Comparison of ENCODE assay signal across 20 mouse cellular contexts in the genomic region with DNA sequence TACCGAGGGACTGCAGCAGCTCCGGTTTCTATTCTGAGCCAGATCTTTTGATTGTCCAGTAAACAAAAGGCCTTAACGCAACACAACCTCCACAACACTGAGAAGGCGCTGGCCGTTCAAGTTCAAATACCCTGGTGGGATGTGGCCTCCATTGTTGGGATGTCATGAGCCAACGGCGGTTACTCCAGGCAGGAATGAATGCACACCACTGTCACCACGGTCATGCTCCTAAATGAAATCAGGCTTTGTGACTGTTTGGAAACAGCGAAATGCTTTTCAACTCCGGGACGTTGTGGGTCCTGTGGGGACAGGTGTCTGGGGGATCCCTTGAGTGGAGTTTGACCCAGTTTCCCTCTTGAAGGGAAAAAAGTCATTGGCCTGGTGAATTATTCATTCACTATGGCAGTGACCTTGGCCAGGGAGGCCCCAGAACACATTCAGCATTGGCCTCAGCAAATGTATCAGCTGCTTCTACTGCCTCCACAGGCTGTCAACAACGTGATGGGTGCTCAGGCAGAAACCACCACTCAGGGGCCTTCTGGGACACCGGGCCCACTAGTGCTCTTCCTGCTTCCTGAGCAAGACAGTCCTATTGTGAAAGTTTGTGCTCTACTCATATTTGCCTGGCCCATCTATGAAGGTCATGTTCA.
DNase-seq lines count a peak whose midpoint lies in the region; ATAC-seq and TF ChIP-seq lines count a peak whose summit lies in the region.
"Had no signal": no experiment of that assay in that cellular context is flagged by ENCODE, and none has a peak within 500 bp of the region (broad histone marks: within the 10 kb centered on the region; RNA-seq: fewer than 3 reads in every experiment).

No protein-coding gene starts in this region.

- H3K9me3 ChIP-seq in intestine, postnatal 0 days (ENCODE audit: control insufficient read depth) = no peaks in the 10 kb centered on the region
- H3K9me3 ChIP-seq in intestine, embryonic 16.5 days (ENCODE audit: control insufficient read depth, low read length) = no peaks in the 10 kb centered on the region
- H3K9me3 ChIP-seq in neural tube, embryonic 11.5 days (ENCODE audit: control insufficient read depth, low read length) = no peaks in the 10 kb centered on the region
- H3K9me3 ChIP-seq in neural tube, embryonic 15.5 days (replicated peaks) = no peaks in the 10 kb centered on the region
- H3K9me3 ChIP-seq: embryonic facial prominence, embryonic 13.5 days; heart, embryonic 13.5 days; limb, embryonic 15.5 days; stomach, embryonic 15.5 days had no signal

- no peaks in the 10 kb centered on the region for H3K27me3 ChIP-seq in intestine, postnatal 0 days (replicated peaks; ENCODE audit: control insufficient read depth, insufficient read depth, low read length)
- H3K27me3 ChIP-seq in intestine, embryonic 16.5 days (replicated peaks; ENCODE audit: control insufficient read depth, insufficient read depth, low read length) = no peaks in the 10 kb centered on the region
- H3K27me3 ChIP-seq in neural tube, embryonic 11.5 days (ENCODE audit: control insufficient read depth, insufficient read depth, low read length) = no peaks in the 10 kb centered on the region
- H3K27me3 ChIP-seq in neural tube, embryonic 15.5 days (replicated peaks) = no peaks in the 10 kb centered on the region
- H3K27me3 ChIP-seq: embryonic facial prominence, embryonic 13.5 days; heart, embryonic 13.5 days; limb, embryonic 15.5 days; stomach, embryonic 15.5 days had no signal

- WGBS in intestine, postnatal 0 days = 79% methylated on average over 13 of the region's 13 CpGs
- WGBS in intestine, embryonic 16.5 days = 75% methylated on average over 13 of the region's 13 CpGs
- WGBS in neural tube, embryonic 11.5 days = 48% methylated on average over 13 of the region's 13 CpGs
- 30% methylated on average over 13 of the region's 13 CpGs for WGBS in neural tube, embryonic 15.5 days

- ATAC-seq in intestine, postnatal 0 days = 0 out of 2 replicates have a peak, but pooled peaks have one; percentile 19
- ATAC-seq in intestine, embryonic 16.5 days = no peak
- ATAC-seq in neural tube, embryonic 11.5 days (ENCODE audit: insufficient read depth, low FRiP score, low TSS enrichment) = no peak
- ATAC-seq in neural tube, embryonic 15.5 days (ENCODE audit: low FRiP score) = no peak
- ATAC-seq: forebrain, embryonic 14.5 days had no signal

- H3K4me3 ChIP-seq in intestine, postnatal 0 days (ENCODE audit: low read depth, low read length) = no peak overlapping the region
- no peak overlapping the region for H3K4me3 ChIP-seq in intestine, embryonic 16.5 days (ENCODE audit: low read length)
- no peak overlapping the region for H3K4me3 ChIP-seq in neural tube, embryonic 11.5 days (ENCODE audit: low read depth, low read length)
- H3K4me3 ChIP-seq in neural tube, embryonic 15.5 days (replicated peaks) = no peak overlapping the region
- H3K4me3 ChIP-seq: embryonic facial prominence, embryonic 13.5 days; heart, embryonic 13.5 days; limb, embryonic 15.5 days; stomach, embryonic 15.5 days had no signal

- no peak overlapping the region for H3K27ac ChIP-seq in intestine, postnatal 0 days (ENCODE audit: low read depth, low read length)
- H3K27ac ChIP-seq in intestine, embryonic 16.5 days (ENCODE audit: low read length) = no peak overlapping the region
- H3K27ac ChIP-seq in neural tube, embryonic 11.5 days (ENCODE audit: low read depth, low read length) = no peak overlapping the region
- H3K27ac ChIP-seq in neural tube, embryonic 15.5 days (replicated peaks) = no peak overlapping the region
- H3K27ac ChIP-seq: embryonic facial prominence, embryonic 13.5 days; heart, embryonic 13.5 days; limb, embryonic 15.5 days; stomach, embryonic 15.5 days had no signal

- 0 out of 2 replicates have a peak, but pooled peaks cover 4% of the 10 kb centered on the region for H3K4me1 ChIP-seq in intestine, postnatal 0 days (replicated peaks; ENCODE audit: control insufficient read depth, insufficient read depth, low read length)
- no peaks in the 10 kb centered on the region for H3K4me1 ChIP-seq in intestine, embryonic 16.5 days (ENCODE audit: control insufficient read depth, insufficient read depth, low read length)
- peaks cover 5% of the 10 kb centered on the region; the same call in 1 of the 2 replicates for H3K4me1 ChIP-seq in neural tube, embryonic 11.5 days (ENCODE audit: control insufficient read depth, insufficient read depth, low read length)
- peaks cover 3% of the 10 kb centered on the region; the same call in 1 of the 2 replicates for H3K4me1 ChIP-seq in neural tube, embryonic 15.5 days
- H3K4me1 ChIP-seq: heart, embryonic 13.5 days; limb, embryonic 15.5 days; stomach, embryonic 15.5 days had no signal

- H3K36me3 ChIP-seq in intestine, postnatal 0 days (ENCODE audit: control insufficient read depth, insufficient read depth) = no peaks in the 10 kb centered on the region; the same call in 1 of the 2 replicates
- no peaks in the 10 kb centered on the region for H3K36me3 ChIP-seq in intestine, embryonic 16.5 days (ENCODE audit: control insufficient read depth, insufficient read depth, low read length)
- no peaks in the 10 kb centered on the region for H3K36me3 ChIP-seq in neural tube, embryonic 11.5 days (ENCODE audit: control insufficient read depth, insufficient read depth, low read length)
- no peaks in the 10 kb centered on the region for H3K36me3 ChIP-seq in neural tube, embryonic 15.5 days
- H3K36me3 ChIP-seq: G1E; heart, embryonic 13.5 days; limb, embryonic 15.5 days; stomach, embryonic 15.5 days had no signal

- H3K4me2 ChIP-seq in intestine, postnatal 0 days (replicated peaks; ENCODE audit: low read depth) = no peak overlapping the region
- H3K4me2 ChIP-seq in intestine, embryonic 16.5 days (ENCODE audit: low read depth, low read length) = no peak overlapping the region
- H3K4me2 ChIP-seq in neural tube, embryonic 11.5 days (ENCODE audit: low read depth) = no peak overlapping the region
- no peak overlapping the region for H3K4me2 ChIP-seq in neural tube, embryonic 15.5 days
- H3K4me2 ChIP-seq: embryonic facial prominence, embryonic 13.5 days; heart, embryonic 13.5 days; limb, embryonic 15.5 days; stomach, embryonic 15.5 days had no signal

- peak; percentile 32 for DNase-seq in adrenal gland, postnatal 14 days
- no peak for DNase-seq in adrenal gland, adult 8-10 months
- DNase-seq in neural tube, embryonic 11.5 days (ENCODE audit: low spot score) = peak; percentile 37
- no peak for DNase-seq in cerebellum, adult 11-12 months
- DNase-seq in left cerebral cortex, adult 11 months (ENCODE audit: low spot score) = no peak
- DNase-seq: cerebellum, adult 8-10 months; gastrocnemius, postnatal 14 days; heart, adult 18-20 months; lung, postnatal 10 days; midbrain, embryonic 14.5 days; thymus, adult 2 months had no signal

- H3K9ac ChIP-seq in intestine, postnatal 0 days (ENCODE audit: low read depth, low read length) = no peak overlapping the region
- no peak overlapping the region for H3K9ac ChIP-seq in intestine, embryonic 16.5 days (ENCODE audit: low read depth, low read length)
- H3K9ac ChIP-seq in neural tube, embryonic 11.5 days (ENCODE audit: low read length) = no peak overlapping the region
- H3K9ac ChIP-seq in neural tube, embryonic 15.5 days (replicated peaks) = no peak overlapping the region
- H3K9ac ChIP-seq: embryonic facial prominence, embryonic 13.5 days; heart, embryonic 13.5 days; limb, embryonic 15.5 days; stomach, embryonic 15.5 days had no signal

- TF ChIP-seq CTCF in intestine, postnatal 0 days (IDR thresholded peaks at IDR 0.05; ENCODE audit: low read depth) = no peak

Comparison
In these comparisons a context has a peak if more than half of its experiments do, and no peak if none do; other contexts are left out.
1. DNase-seq: peak in adrenal gland, postnatal 14 days (single experiment) and neural tube, embryonic 11.5 days (single experiment); none in adrenal gland, adult 8-10 months (single experiment), cerebellum, adult 11-12 months (single experiment) and left cerebral cortex, adult 11 months (single experiment).